Comparison of ENCODE assay signal across 9 mouse cellular contexts in genomic region chr11:4931009-4931601, GRCm38 (mm10). TPM values are rescaled to one million over a fixed set of nuclear protein-coding genes. Genes with fewer than 3 reads are reported as not detected.
DNase-seq lines count a peak whose midpoint lies in the region; ATAC-seq and TF ChIP-seq lines count a peak whose summit lies in the region.
"Had no signal": no experiment of that assay in that cellular context is flagged by ENCODE, and none has a peak within 500 bp of the region (broad histone marks: within the 10 kb centered on the region; RNA-seq: fewer than 3 reads in every experiment).

No protein-coding gene starts in this region.

- DNase-seq in lung, postnatal 0 days (ENCODE audit: low spot score) = peak; percentile 19
- no peak for DNase-seq in lung, postnatal 4 days
- peak; percentile 73 for DNase-seq in brain, adult 2 months (ENCODE audit: low read depth, low spot score)
- DNase-seq in heart, postnatal 4 days = peak; percentile 74
- peak; percentile 69 for DNase-seq in midbrain, embryonic 14.5 days
- no peak for DNase-seq in cerebellum, adult 9-10 months

- no peaks in the 10 kb centered on the region for H3K9me3 ChIP-seq in lung, postnatal 0 days (ENCODE audit: low read length)
- no peaks in the 10 kb centered on the region for H3K9me3 ChIP-seq in midbrain, embryonic 14.5 days (ENCODE audit: control insufficient read depth, low read length)
- H3K9me3 ChIP-seq: lung, embryonic 15.5 days had no signal

- TF ChIP-seq EP300 in lung, postnatal 0 days (IDR thresholded peaks at IDR 0.05) = no peak

- no peaks in the 10 kb centered on the region for H3K27me3 ChIP-seq in lung, postnatal 0 days (replicated peaks; ENCODE audit: insufficient read depth, low read length)
- no peaks in the 10 kb centered on the region for H3K27me3 ChIP-seq in midbrain, embryonic 14.5 days (ENCODE audit: control insufficient read depth, insufficient read depth, low read length)
- H3K27me3 ChIP-seq: lung, embryonic 15.5 days had no signal

- no peak overlapping the region for H3K4me3 ChIP-seq in lung, postnatal 0 days (ENCODE audit: low read depth, low read length)
- no peak overlapping the region for H3K4me3 ChIP-seq in midbrain, embryonic 14.5 days (replicated peaks; ENCODE audit: low read depth, low read length)
- H3K4me3 ChIP-seq: lung, embryonic 15.5 days had no signal

- no peaks in the 10 kb centered on the region for H3K4me1 ChIP-seq in lung, postnatal 0 days (ENCODE audit: insufficient read depth, low read depth, low read length)
- 0 out of 2 replicates have a peak, but pooled peaks cover 3% of the 10 kb centered on the region for H3K4me1 ChIP-seq in midbrain, embryonic 14.5 days (ENCODE audit: control insufficient read depth, insufficient read depth, low read length)
- H3K4me1 ChIP-seq: lung, embryonic 15.5 days had no signal

- no peak for TF ChIP-seq CTCF in lung, postnatal 0 days (IDR thresholded peaks at IDR 0.05)

- no peak overlapping the region for H3K27ac ChIP-seq in lung, postnatal 0 days (ENCODE audit: low read length)
- H3K27ac ChIP-seq in midbrain, embryonic 14.5 days (replicated peaks; ENCODE audit: low read depth, low read length) = peak overlapping the region; percentile 2; the same call in 1 of the 2 replicates
- H3K27ac ChIP-seq: lung, embryonic 15.5 days had no signal

- ATAC-seq in lung, postnatal 0 days = no peak
- ATAC-seq in midbrain, embryonic 14.5 days (ENCODE audit: low FRiP score, low TSS enrichment) = no peak
- no peak for ATAC-seq in erythroid progenitor cell, adult 5-6 weeks (replicated peaks; ENCODE audit: low FRiP score, poor library complexity, severe bottlenecking)
- no peak for ATAC-seq in cerebellum, adult (ENCODE audit: insufficient number of reproducible peaks, low FRiP score, low TSS enrichment)

- H3K36me3 ChIP-seq in lung, postnatal 0 days (ENCODE audit: insufficient read depth, low read length) = no peaks in the 10 kb centered on the region
- peaks cover 52% of the 10 kb centered on the region for H3K36me3 ChIP-seq in midbrain, embryonic 14.5 days (ENCODE audit: control insufficient read depth, insufficient read depth, low read length)

- H3K4me2 ChIP-seq in lung, postnatal 0 days (replicated peaks; ENCODE audit: low read depth, low read length) = no peak overlapping the region
- H3K4me2 ChIP-seq in midbrain, embryonic 14.5 days (ENCODE audit: low read length) = no peak overlapping the region
- H3K4me2 ChIP-seq: lung, embryonic 15.5 days had no signal

- WGBS in lung, postnatal 0 days = 47% methylated on average over 1 of the region's 1 CpGs
- WGBS in midbrain, embryonic 14.5 days = 58% methylated on average over 1 of the region's 1 CpGs

- no peak overlapping the region for H3K9ac ChIP-seq in lung, postnatal 0 days (replicated peaks; ENCODE audit: low read depth)
- no peak overlapping the region for H3K9ac ChIP-seq in midbrain, embryonic 14.5 days (replicated peaks; ENCODE audit: low read length)
- H3K9ac ChIP-seq: lung, embryonic 15.5 days had no signal

RNA-seq across cellular contexts. Expression of gene Nefh, which starts 16.8 kb away (rescaled TPM):
- 0.06 and 0.12 TPM in 2 replicates for polyA plus RNA-seq in lung, postnatal 0 days (2015; fragmentation: Nextera tagmentation; extraction: Ambion mirVana)
- total RNA-seq in heart, postnatal 4 days (2021) = not detected
- polyA plus RNA-seq in midbrain, embryonic 14.5 days (2014; fragmentation: Nextera tagmentation; extraction: Ambion mirVana) = 3.2 and 3.5 TPM in 2 replicates
- not detected in 2 replicates for total RNA-seq in erythroid progenitor cell, adult 5-6 weeks (2015; ENCODE audit: low replicate concordance)
- 0.39 and 0.98 TPM in 2 replicates for total RNA-seq in erythroid progenitor cell, adult 5-6 weeks (2017; ENCODE audit: low replicate concordance)

RNA-seq across cellular contexts. Expression of gene Thoc5, which starts 36.0 kb away (rescaled TPM):
- polyA plus RNA-seq in lung, postnatal 0 days (2015; fragmentation: Nextera tagmentation; extraction: Ambion mirVana) = 16.3 TPM in 2 replicates
- total RNA-seq in heart, postnatal 4 days (2021) = 10 to 100 TPM; 22.4 to 23.8 TPM
- 60.4 and 66.9 TPM in 2 replicates for polyA plus RNA-seq in midbrain, embryonic 14.5 days (2014; fragmentation: Nextera tagmentation; extraction: Ambion mirVana)
- 3.6 and 4.6 TPM in 2 replicates for total RNA-seq in erythroid progenitor cell, adult 5-6 weeks (2015; ENCODE audit: low replicate concordance)
- 8.3 and 12.7 TPM in 2 replicates for total RNA-seq in erythroid progenitor cell, adult 5-6 weeks (2017; ENCODE audit: low replicate concordance)

RNA-seq across cellular contexts. Expression of gene Ap1b1, which starts 55.5 kb away (rescaled TPM):
- polyA plus RNA-seq in lung, postnatal 0 days (2015; fragmentation: Nextera tagmentation; extraction: Ambion mirVana) = 27.3 and 28.3 TPM in 2 replicates
- 10 to 100 TPM; 45.6 to 45.7 TPM for total RNA-seq in heart, postnatal 4 days (2021)
- polyA plus RNA-seq in midbrain, embryonic 14.5 days (2014; fragmentation: Nextera tagmentation; extraction: Ambion mirVana) = 84.7 and 96.5 TPM in 2 replicates
- total RNA-seq in erythroid progenitor cell, adult 5-6 weeks (2015; ENCODE audit: low replicate concordance) = 42.8 and 126 TPM in 2 replicates
- total RNA-seq in erythroid progenitor cell, adult 5-6 weeks (2017; ENCODE audit: low replicate concordance) = 91.6 and 103 TPM in 2 replicates

RNA-seq across cellular contexts. Expression of gene Nipsnap1, which starts 57.4 kb away (rescaled TPM):
- 10.4 and 11.9 TPM in 2 replicates for polyA plus RNA-seq in lung, postnatal 0 days (2015; fragmentation: Nextera tagmentation; extraction: Ambion mirVana)
- total RNA-seq in heart, postnatal 4 days (2021) = 1 to 10 TPM; 4.4 to 7.0 TPM
- 132 and 133 TPM in 2 replicates for polyA plus RNA-seq in midbrain, embryonic 14.5 days (2014; fragmentation: Nextera tagmentation; extraction: Ambion mirVana)
- not detected in 2 replicates for total RNA-seq in erythroid progenitor cell, adult 5-6 weeks (2015; ENCODE audit: low replicate concordance)
- 1.3 and 12.7 TPM in 2 replicates for total RNA-seq in erythroid progenitor cell, adult 5-6 weeks (2017; ENCODE audit: low replicate concordance)

Comparison
In these comparisons a context has a peak if more than half of its experiments do, and no peak if none do; other contexts are left out.
1. DNase-seq: peak in lung, postnatal 0 days (single experiment), brain, adult 2 months (single experiment), heart, postnatal 4 days (single experiment) and midbrain, embryonic 14.5 days (single experiment); none in lung, postnatal 4 days (0 of 2) and cerebellum, adult 9-10 months (single experiment).